11 mouse cellular contexts compared by ENCODE assay signal in genomic region chr8:56552551-56553103, GRCm38 (mm10). TPM values are rescaled to one million over a fixed set of nuclear protein-coding genes. Genes with fewer than 3 reads are reported as not detected.
A peak's percentile ranks its signal among the peaks of the same experiment; 100 is the strongest.
DNase-seq lines count a peak whose midpoint lies in the region; ATAC-seq and TF ChIP-seq lines count a peak whose summit lies in the region.
"Had no signal": no experiment of that assay in that cellular context is flagged by ENCODE, and none has a peak within 500 bp of the region (broad histone marks: within the 10 kb centered on the region; RNA-seq: fewer than 3 reads in every experiment).

No protein-coding gene starts in this region.

- no peaks in the 10 kb centered on the region for H3K36me3 ChIP-seq in forebrain, embryonic 13.5 days (ENCODE audit: poor library complexity, severe bottlenecking)
- no peaks in the 10 kb centered on the region for H3K36me3 ChIP-seq in forebrain, embryonic 12.5 days (replicated peaks)
- no peaks in the 10 kb centered on the region for H3K36me3 ChIP-seq in hindbrain, postnatal 0 days (ENCODE audit: insufficient read depth, low read length)
- no peaks in the 10 kb centered on the region for H3K36me3 ChIP-seq in midbrain, embryonic 16.5 days (ENCODE audit: control insufficient read depth, insufficient read depth, low read length)
- H3K36me3 ChIP-seq: neural tube, embryonic 12.5 days had no signal

- no peaks in the 10 kb centered on the region for H3K9me3 ChIP-seq in forebrain, embryonic 13.5 days (replicated peaks)
- H3K9me3 ChIP-seq in forebrain, embryonic 12.5 days = no peaks in the 10 kb centered on the region
- no peaks in the 10 kb centered on the region for H3K9me3 ChIP-seq in hindbrain, postnatal 0 days (ENCODE audit: low read length)
- H3K9me3 ChIP-seq in midbrain, embryonic 16.5 days (replicated peaks; ENCODE audit: control insufficient read depth, low read length, poor library complexity, severe bottlenecking) = no peaks in the 10 kb centered on the region
- H3K9me3 ChIP-seq: neural tube, embryonic 12.5 days had no signal

- H3K27me3 ChIP-seq in forebrain, embryonic 13.5 days = no peaks in the 10 kb centered on the region
- no peaks in the 10 kb centered on the region for H3K27me3 ChIP-seq in forebrain, embryonic 12.5 days
- no peaks in the 10 kb centered on the region for H3K27me3 ChIP-seq in hindbrain, postnatal 0 days (ENCODE audit: insufficient read depth, low read length)
- no peaks in the 10 kb centered on the region for H3K27me3 ChIP-seq in midbrain, embryonic 16.5 days (ENCODE audit: control insufficient read depth, insufficient read depth, low read depth, low read length)
- H3K27me3 ChIP-seq: neural tube, embryonic 12.5 days had no signal

- H3K4me1 ChIP-seq in forebrain, embryonic 13.5 days = peaks cover 18% of the 10 kb centered on the region
- peaks cover 12% of the 10 kb centered on the region for H3K4me1 ChIP-seq in forebrain, embryonic 12.5 days
- H3K4me1 ChIP-seq in hindbrain, postnatal 0 days (ENCODE audit: insufficient read depth, low read length) = peaks cover 4% of the 10 kb centered on the region; the same call in 1 of the 2 replicates
- peaks cover 16% of the 10 kb centered on the region for H3K4me1 ChIP-seq in midbrain, embryonic 16.5 days (ENCODE audit: control insufficient read depth, insufficient read depth, low read length)

- H3K4me2 ChIP-seq in forebrain, embryonic 13.5 days = 0 out of 2 replicates have a peak overlapping the region, but pooled peaks have one; percentile 22
- H3K4me2 ChIP-seq in forebrain, embryonic 12.5 days = no peak overlapping the region
- peak overlapping the region; percentile 69 for H3K4me2 ChIP-seq in hindbrain, postnatal 0 days (ENCODE audit: low read depth, low read length)
- H3K4me2 ChIP-seq in midbrain, embryonic 16.5 days (ENCODE audit: low read length) = peak overlapping the region; percentile 28; the same call in 1 of the 2 replicates

- H3K9ac ChIP-seq in forebrain, embryonic 13.5 days = no peak overlapping the region
- no peak overlapping the region for H3K9ac ChIP-seq in forebrain, embryonic 12.5 days
- H3K9ac ChIP-seq in hindbrain, postnatal 0 days (replicated peaks; ENCODE audit: low read length) = no peak overlapping the region
- no peak overlapping the region for H3K9ac ChIP-seq in midbrain, embryonic 16.5 days (ENCODE audit: low read depth, low read length)

- intact Hi-C loops in left cerebral cortex, adult 2 months (cut with DNase I) = no loop called here
- intact Hi-C loops in left cerebral cortex, postnatal 4 days (cut with DNase I) = no loop called here

- no peak for ATAC-seq in forebrain, embryonic 13.5 days
- ATAC-seq in forebrain, embryonic 12.5 days (ENCODE audit: low FRiP score) = no peak
- ATAC-seq in hindbrain, postnatal 0 days = no peak
- no peak for ATAC-seq in midbrain, embryonic 16.5 days

- TF ChIP-seq CTCF in left cerebral cortex, adult 2 months (IDR thresholded peaks at IDR 0.05) = no peak
- no peak for TF ChIP-seq CTCF in hindbrain, postnatal 0 days (IDR thresholded peaks at IDR 0.05; ENCODE audit: low read depth)

- no peak overlapping the region for H3K4me3 ChIP-seq in forebrain, embryonic 13.5 days
- no peak overlapping the region for H3K4me3 ChIP-seq in forebrain, embryonic 12.5 days (replicated peaks)
- peak overlapping the region; percentile 74 for H3K4me3 ChIP-seq in left cerebral cortex, adult 2 months
- H3K4me3 ChIP-seq in hindbrain, postnatal 0 days (ENCODE audit: low read length) = peak overlapping the region; percentile 98; the same call in 1 of the 2 replicates
- no peak overlapping the region for H3K4me3 ChIP-seq in midbrain, embryonic 16.5 days (ENCODE audit: low read depth, low read length)

- DNase-seq in left cerebral cortex, adult 2 months (ENCODE audit: extremely low spot score in 1 of 2, low spot score in 2 of 2) = no peak
- no peak for DNase-seq in left cerebral cortex, postnatal 4 days
- no peak for DNase-seq in hindbrain, postnatal 0 days (ENCODE audit: low spot score)
- DNase-seq in kidney, adult 11 months = no peak
- no peak for DNase-seq in spleen, postnatal 10 days (ENCODE audit: low spot score in 2 of 2)
- DNase-seq: cerebellum, postnatal 36 days; layer of hippocampus, postnatal 36 days had no signal

- no peak overlapping the region for H3K27ac ChIP-seq in forebrain, embryonic 13.5 days
- H3K27ac ChIP-seq in forebrain, embryonic 12.5 days = no peak overlapping the region
- no peak overlapping the region for H3K27ac ChIP-seq in left cerebral cortex, adult 2 months
- H3K27ac ChIP-seq in hindbrain, postnatal 0 days = no peak overlapping the region
- H3K27ac ChIP-seq in midbrain, embryonic 16.5 days (ENCODE audit: low read length) = no peak overlapping the region
- H3K27ac ChIP-seq: neural tube, embryonic 12.5 days had no signal

- WGBS in forebrain, embryonic 13.5 days = 79% methylated on average over 5 of the region's 5 CpGs
- WGBS in forebrain, embryonic 12.5 days = 74% methylated on average over 5 of the region's 5 CpGs
- 74% methylated on average over 5 of the region's 5 CpGs for WGBS in hindbrain, postnatal 0 days
- WGBS in midbrain, embryonic 16.5 days = 74% methylated on average over 5 of the region's 5 CpGs

RNA-seq across cellular contexts. Expression of gene Fbxo8, which starts 1.7 kb away (rescaled TPM):
- 38.5 and 43.5 TPM in 2 replicates for polyA plus RNA-seq in forebrain, embryonic 13.5 days (2015; fragmentation: Nextera tagmentation; extraction: Ambion mirVana)
- polyA plus RNA-seq in forebrain, embryonic 12.5 days (2016; fragmentation: Nextera tagmentation; extraction: Ambion mirVana) = 32.7 and 36.6 TPM in 2 replicates
- total RNA-seq in left cerebral cortex, adult 2 months (2021) = 10 to 100 TPM; 34.0 to 38.5 TPM
- 10 to 100 TPM; 28.0 to 30.8 TPM for total RNA-seq in left cerebral cortex, postnatal 4 days (2021)
- total RNA-seq in hindbrain, postnatal 0 days (2014; rRNA removed) = 26.9 and 29.4 TPM in 2 replicates
- 43.0 and 52.3 TPM in 2 replicates for polyA plus RNA-seq in hindbrain, postnatal 0 days (2015; fragmentation: Nextera tagmentation; extraction: Ambion mirVana)
- polyA plus RNA-seq in midbrain, embryonic 16.5 days (2015; fragmentation: Nextera tagmentation; extraction: Ambion mirVana) = 39.4 and 41.3 TPM in 2 replicates

RNA-seq across cellular contexts. Expression of gene Cep44, which starts 1.8 kb away (rescaled TPM):
- polyA plus RNA-seq in forebrain, embryonic 13.5 days (2015; fragmentation: Nextera tagmentation; extraction: Ambion mirVana) = 35.2 and 39.7 TPM in 2 replicates
- 39.3 and 41.4 TPM in 2 replicates for polyA plus RNA-seq in forebrain, embryonic 12.5 days (2016; fragmentation: Nextera tagmentation; extraction: Ambion mirVana)
- 10 to 100 TPM; 20.4 to 24.0 TPM for total RNA-seq in left cerebral cortex, adult 2 months (2021)
- total RNA-seq in left cerebral cortex, postnatal 4 days (2021) = 10 to 100 TPM; 23.5 to 26.0 TPM
- total RNA-seq in hindbrain, postnatal 0 days (2014; rRNA removed) = 20.6 and 22.2 TPM in 2 replicates
- 19.6 and 20.0 TPM in 2 replicates for polyA plus RNA-seq in hindbrain, postnatal 0 days (2015; fragmentation: Nextera tagmentation; extraction: Ambion mirVana)
- 21.7 and 23.1 TPM in 2 replicates for polyA plus RNA-seq in midbrain, embryonic 16.5 days (2015; fragmentation: Nextera tagmentation; extraction: Ambion mirVana)

Comparison
In these comparisons a context has a peak if more than half of its experiments do, and no peak if none do; other contexts are left out.
1. H3K4me3 ChIP-seq: peak in left cerebral cortex, adult 2 months (single experiment) and hindbrain, postnatal 0 days (single experiment); none in forebrain, embryonic 13.5 days (single experiment), forebrain, embryonic 12.5 days (single experiment) and midbrain, embryonic 16.5 days (single experiment).